In genomic region chr9:116134488-116134887, GRCm38 (mm10) we compare ENCODE assay signal across 13 mouse cellular contexts. TPM values are rescaled to one million over a fixed set of nuclear protein-coding genes. Genes with fewer than 3 reads are reported as not detected.
DNase-seq lines count a peak whose midpoint lies in the region; ATAC-seq and TF ChIP-seq lines count a peak whose summit lies in the region.
"Had no signal": no experiment of that assay in that cellular context is flagged by ENCODE, and none has a peak within 500 bp of the region (broad histone marks: within the 10 kb centered on the region; RNA-seq: fewer than 3 reads in every experiment).

No protein-coding gene starts in this region.

- H3K27me3 ChIP-seq in kidney, adult 2 months (replicated peaks; ENCODE audit: control insufficient read depth, insufficient read depth, low read length): no peaks in the 10 kb centered on the region
- no peaks in the 10 kb centered on the region for H3K27me3 ChIP-seq in thymus, adult 2 months (ENCODE audit: control insufficient read depth, insufficient read depth, low read length)
- H3K27me3 ChIP-seq in hindbrain, embryonic 13.5 days: no peaks in the 10 kb centered on the region

- peaks cover 9% of the 10 kb centered on the region for H3K4me1 ChIP-seq in kidney, adult 2 months (ENCODE audit: control insufficient read depth, insufficient read depth, low read length)
- peaks cover 42% of the 10 kb centered on the region for H3K4me1 ChIP-seq in thymus, adult 2 months (replicated peaks; ENCODE audit: control insufficient read depth, insufficient read depth, low read length)
- H3K4me1 ChIP-seq in hindbrain, embryonic 13.5 days (replicated peaks): peaks cover 29% of the 10 kb centered on the region

- no peak overlapping the region for H3K9ac ChIP-seq in hindbrain, embryonic 13.5 days

- TF ChIP-seq CTCF in kidney, adult 2 months (conservative IDR thresholded peaks at IDR 0.05; ENCODE audit: insufficient read depth, insufficient read length, low read depth, low read length): peak; percentile 31; the same call in 1 of the 2 replicates
- no peak for TF ChIP-seq CTCF in thymus, adult 2 months (IDR thresholded peaks at IDR 0.05; ENCODE audit: borderline replicate concordance, control insufficient read depth, extremely low read depth, insufficient read depth, low read length, poor library complexity)

- no peak for TF ChIP-seq POLR2A in kidney, adult 2 months (IDR thresholded peaks at IDR 0.05; ENCODE audit: low read depth, low read length)
- no peak for TF ChIP-seq POLR2A in thymus, adult 2 months (IDR thresholded peaks at IDR 0.05; ENCODE audit: control insufficient read depth, extremely low read depth, insufficient read depth, low read length, poor library complexity)

- H3K4me3 ChIP-seq in kidney, adult 2 months (ENCODE audit: insufficient read depth, low read depth, low read length): no peak overlapping the region
- H3K4me3 ChIP-seq in thymus, adult 2 months (ENCODE audit: control insufficient read depth, insufficient read depth, low read length): no peak overlapping the region
- H3K4me3 ChIP-seq in hindbrain, embryonic 13.5 days: no peak overlapping the region

- WGBS in kidney, adult 2 months: 89% methylated on average over 2 of the region's 2 CpGs
- 83% methylated on average over 2 of the region's 2 CpGs for WGBS in thymus, adult 2 months
- WGBS in hindbrain, embryonic 13.5 days: 95% methylated on average over 2 of the region's 2 CpGs

- H3K9me3 ChIP-seq in hindbrain, embryonic 13.5 days: no peaks in the 10 kb centered on the region

- H3K36me3 ChIP-seq in kidney, adult 2 months (ENCODE audit: control insufficient read depth, insufficient read depth, low read length): no peaks in the 10 kb centered on the region
- H3K36me3 ChIP-seq in thymus, adult 2 months (ENCODE audit: control insufficient read depth, insufficient read depth, low read length): peaks cover 19% of the 10 kb centered on the region
- no peaks in the 10 kb centered on the region for H3K36me3 ChIP-seq in hindbrain, embryonic 13.5 days

- no peak overlapping the region for H3K27ac ChIP-seq in kidney, adult 2 months (ENCODE audit: insufficient read depth, low read depth, low read length)
- no peak overlapping the region for H3K27ac ChIP-seq in thymus, adult 2 months (ENCODE audit: control insufficient read depth, insufficient read depth, low read length)
- no peak overlapping the region for H3K27ac ChIP-seq in hindbrain, embryonic 13.5 days

- H3K4me2 ChIP-seq in hindbrain, embryonic 13.5 days: no peak overlapping the region

- DNase-seq in kidney, adult 2 months: no peak
- DNase-seq in kidney, postnatal 36 days: no peak
- DNase-seq in thymus, postnatal 0 days (ENCODE audit: low spot score): peak; percentile 59
- DNase-seq in thymus, adult 2 months: no peak
- peak; percentile 22 for DNase-seq in brain, adult 2 months (ENCODE audit: low read depth, low spot score)
- no peak for DNase-seq in ovary, postnatal 10 days (ENCODE audit: low spot score)
- DNase-seq in adrenal gland, postnatal 36 days: no peak
- DNase-seq: cerebellum, postnatal 25 days; lung, postnatal 14 days; thymus, postnatal 4 days had no signal

- no peak for ATAC-seq in hindbrain, embryonic 13.5 days (ENCODE audit: low FRiP score)
- ATAC-seq: activated CD4-positive, CD25-positive, alpha-beta regulatory T cell, adult 4 months; forebrain, embryonic 16.5 days had no signal

RNA-seq across cellular contexts. Expression of gene Tgfbr2, which starts 40.7 kb away (rescaled TPM):
- polyA plus RNA-seq in kidney, adult 2 months (2012; rRNA removed): 45.8 and 46.4 TPM in 2 replicates
- 21.0 and 22.0 TPM in 2 replicates for polyA plus RNA-seq in thymus, postnatal 0 days (2015; fragmentation: Nextera tagmentation; extraction: Ambion mirVana)
- polyA plus RNA-seq in thymus, adult 2 months (2012; rRNA removed): 57.2 and 60.1 TPM in 2 replicates
- 8.9 and 9.0 TPM in 2 replicates for polyA plus RNA-seq in hindbrain, embryonic 13.5 days (2015; fragmentation: Nextera tagmentation; extraction: Ambion mirVana)
- 10 to 100 TPM; 67.1 to 92.3 TPM for total RNA-seq in adrenal gland, postnatal 36 days (2021)

Comparison
In these comparisons a context has a peak if more than half of its experiments do, and no peak if none do; other contexts are left out.
1. DNase-seq: peak in thymus, postnatal 0 days (single experiment) and brain, adult 2 months (single experiment); none in kidney, adult 2 months (single experiment), kidney, postnatal 36 days (0 of 2), thymus, adult 2 months (single experiment), ovary, postnatal 10 days (single experiment) and adrenal gland, postnatal 36 days (0 of 2).